Mouse (Mus musculus): Measurements from ENCODE around the gene Zfp978.
"Not testable (repeated sequence)": the region's sequence is repeated elsewhere in the genome, so short reads cannot be mapped to it uniquely, and the experiment has no call there.

- TF ChIP-seq CTCF (IDR thresholded peaks at IDR 0.05; ENCODE audit: borderline replicate concordance, control insufficient read depth, extremely low read depth, insufficient read depth, low read length, poor library complexity); POLR2A (IDR thresholded peaks at IDR 0.05; ENCODE audit: control insufficient read depth, extremely low read depth, insufficient read depth, low read length, poor library complexity): not testable (repeated sequence)
Measured at GRCm38 (mm10) chr4:147403931-147404913, 43.1 kb downstream of the Zfp978 start.

Measured in thymus, adult 2 months (tissue).